Mouse (Mus musculus): ENCODE measurements at regions not wholly inside any gene's neighbourhood (a gene's known extent, or its start where the extent isn't known, plus 50 kb on each side); places are given as distances from the start of the nearest gene placed in this dataset.
A peak's percentile ranks its signal among the peaks of the same experiment; 100 is the strongest.

DNA sequence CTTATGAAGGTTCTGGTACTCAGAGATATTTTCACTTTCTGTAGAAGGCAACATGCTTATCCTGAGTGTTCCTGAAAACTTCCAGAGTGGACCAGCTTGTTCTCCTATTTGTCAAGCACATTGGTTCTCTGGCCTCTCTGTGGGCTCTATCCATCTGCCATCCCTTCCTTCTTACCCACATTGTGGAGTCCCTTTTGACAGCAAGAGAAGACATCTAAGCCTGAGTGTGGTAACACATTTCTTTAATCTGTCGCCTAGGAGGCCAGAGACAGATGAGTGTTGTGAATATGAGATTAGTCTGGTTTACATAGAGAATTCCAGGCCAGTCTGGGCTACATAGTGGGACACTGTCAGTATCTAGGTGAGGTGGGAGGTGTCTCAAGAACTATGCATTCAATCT is 476.1 kb upstream of the Ddx18 start:
- H3K9me3 ChIP-seq (ENCODE audit: control insufficient read depth, insufficient read depth, low read depth, low read length) = no peaks in the 10 kb centered on the region
- in situ Hi-C loops (cut with MboI; ENCODE audit: low sequenced_read_pairs in 2 of 2, unreplicated experiment in 2 of 2) = no loop called here
- TF ChIP-seq CHD2 (IDR thresholded peaks at IDR 0.05; ENCODE audit: low read depth, low read length) = no peak
- no peak for TF ChIP-seq ZC3H11A (IDR thresholded peaks at IDR 0.05; ENCODE audit: borderline replicate concordance, low read depth, low read length)
- TF ChIP-seq MAFK (IDR thresholded peaks at IDR 0.05; ENCODE audit: insufficient read depth, low read depth, low read length) = no peak
- TF ChIP-seq HCFC1 (IDR thresholded peaks at IDR 0.05; ENCODE audit: borderline replicate concordance, insufficient read depth, low read length) = no peak
- TF ChIP-seq ZNF384 (IDR thresholded peaks at IDR 0.05; ENCODE audit: low read depth, low read length) = no peak
- H3K4me1 ChIP-seq (ENCODE audit: control insufficient read depth in 2 of 2, insufficient read depth in 2 of 2, low read length in 2 of 2, poor library complexity in 1 of 2) = no peaks in the 10 kb centered on the region
- H3K36me3 ChIP-seq (ENCODE audit: control insufficient read depth, insufficient read depth, low read length, poor library complexity, severe bottlenecking) = no peaks in the 10 kb centered on the region
- no peak overlapping the region for H3K27ac ChIP-seq (ENCODE audit: insufficient read depth, low read depth, low read length, poor library complexity, severe bottlenecking)
- no peak overlapping the region for H3K4me3 ChIP-seq (ENCODE audit: insufficient read depth in 1 of 2, low read depth in 1 of 2, low read length in 2 of 2, poor library complexity in 1 of 2, severe bottlenecking in 1 of 2)
- DNase-seq (ENCODE audit: low read depth, low spot score) = no peak
- H3K9ac ChIP-seq (ENCODE audit: insufficient read depth, low read depth, low read length, poor library complexity, severe bottlenecking) = no peak overlapping the region

DNA sequence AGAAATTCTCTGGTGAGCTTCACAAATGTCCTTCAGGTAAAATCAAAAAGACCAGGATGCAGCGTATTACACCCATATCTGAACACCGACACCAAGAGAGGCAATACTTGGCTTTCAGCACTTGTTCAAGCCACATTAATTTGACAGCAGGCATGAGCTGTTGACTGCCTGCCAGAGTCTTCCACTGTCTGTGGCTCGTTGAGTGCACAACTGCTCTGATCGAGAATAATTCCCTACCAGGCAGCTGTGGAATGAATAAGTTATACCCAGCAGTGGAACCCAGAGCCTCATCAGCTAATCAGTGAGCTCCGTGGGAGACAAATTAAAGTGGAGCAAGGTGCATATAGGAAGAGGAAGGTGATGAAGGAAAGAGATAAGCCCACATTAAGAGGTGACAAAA is 475.3 kb upstream of the Ddx18 start:
- Histone ChIP-seq H3K36me3 (ENCODE audit: control insufficient read depth, insufficient read depth, low read length, poor library complexity, severe bottlenecking) (no peaks in the 10 kb centered on the region), H3K27ac (ENCODE audit: insufficient read depth, low read depth, low read length, poor library complexity, severe bottlenecking) (no peak overlapping the region), H3K4me1 (ENCODE audit: control insufficient read depth in 2 of 2, insufficient read depth in 2 of 2, low read length in 2 of 2, poor library complexity in 1 of 2) (no peaks in the 10 kb centered on the region), H3K9me3 (ENCODE audit: control insufficient read depth, insufficient read depth, low read depth, low read length) (no peaks in the 10 kb centered on the region), H3K4me3 (ENCODE audit: insufficient read depth in 1 of 2, low read depth in 1 of 2, low read length in 2 of 2, poor library complexity in 1 of 2, severe bottlenecking in 1 of 2) (no peak overlapping the region), H3K9ac (ENCODE audit: insufficient read depth, low read depth, low read length, poor library complexity, severe bottlenecking) (no peak overlapping the region)
- no peak for DNase-seq (ENCODE audit: low read depth, low spot score)
- in situ Hi-C loops (cut with MboI; ENCODE audit: low sequenced_read_pairs in 2 of 2, unreplicated experiment in 2 of 2) = no loop called here
- TF ChIP-seq ZNF384 (IDR thresholded peaks at IDR 0.05; ENCODE audit: low read depth, low read length) = no peak
- no peak for TF ChIP-seq CHD2 (IDR thresholded peaks at IDR 0.05; ENCODE audit: low read depth, low read length)

DNA sequence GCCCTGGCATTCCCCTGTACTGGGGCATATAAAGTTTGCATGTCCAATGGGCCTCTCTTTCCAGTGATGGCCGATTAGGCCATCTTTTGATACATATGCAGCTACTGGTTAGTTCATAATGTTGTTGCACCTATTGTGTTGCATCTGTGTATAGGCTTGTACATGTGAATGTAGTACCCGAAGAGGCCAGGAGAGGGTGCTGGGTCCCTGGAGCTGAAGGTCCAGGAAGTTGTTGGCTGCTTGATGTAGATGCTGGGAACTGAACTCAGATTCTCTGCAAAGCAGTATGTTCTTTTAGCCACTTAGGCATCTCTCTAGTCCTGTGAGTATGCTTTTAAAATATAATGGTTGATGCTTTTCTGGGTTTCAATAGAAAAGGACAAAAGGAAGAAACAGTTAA is 440.0 kb upstream of the Ddx18 start:
- peak; percentile 36 for DNase-seq (ENCODE audit: low read depth, low spot score)
- Histone ChIP-seq H3K9me3 (ENCODE audit: control insufficient read depth, insufficient read depth, low read depth, low read length) (no peaks in the 10 kb centered on the region), H3K9ac (ENCODE audit: insufficient read depth, low read depth, low read length, poor library complexity, severe bottlenecking) (no peak overlapping the region), H3K36me3 (ENCODE audit: control insufficient read depth, insufficient read depth, low read length, poor library complexity, severe bottlenecking) (no peaks in the 10 kb centered on the region), H3K4me3 (ENCODE audit: insufficient read depth in 1 of 2, low read depth in 1 of 2, low read length in 2 of 2, poor library complexity in 1 of 2, severe bottlenecking in 1 of 2) (no peak overlapping the region), H3K27ac (ENCODE audit: insufficient read depth, low read depth, low read length, poor library complexity, severe bottlenecking) (no peak overlapping the region), H3K4me1 (ENCODE audit: control insufficient read depth in 2 of 2, insufficient read depth in 2 of 2, low read length in 2 of 2, poor library complexity in 1 of 2) (no peaks in the 10 kb centered on the region)
- TF ChIP-seq ZC3H11A (IDR thresholded peaks at IDR 0.05; ENCODE audit: borderline replicate concordance, low read depth, low read length) = no peak
- no peak for TF ChIP-seq MAFK (IDR thresholded peaks at IDR 0.05; ENCODE audit: insufficient read depth, low read depth, low read length)
- no peak for TF ChIP-seq ZNF384 (IDR thresholded peaks at IDR 0.05; ENCODE audit: low read depth, low read length)
- no peak for TF ChIP-seq HCFC1 (IDR thresholded peaks at IDR 0.05; ENCODE audit: borderline replicate concordance, insufficient read depth, low read length)
- TF ChIP-seq CHD2 (IDR thresholded peaks at IDR 0.05; ENCODE audit: low read depth, low read length) = no peak
- in situ Hi-C loops (cut with MboI; ENCODE audit: low sequenced_read_pairs in 2 of 2, unreplicated experiment in 2 of 2) = no loop called here

DNA sequence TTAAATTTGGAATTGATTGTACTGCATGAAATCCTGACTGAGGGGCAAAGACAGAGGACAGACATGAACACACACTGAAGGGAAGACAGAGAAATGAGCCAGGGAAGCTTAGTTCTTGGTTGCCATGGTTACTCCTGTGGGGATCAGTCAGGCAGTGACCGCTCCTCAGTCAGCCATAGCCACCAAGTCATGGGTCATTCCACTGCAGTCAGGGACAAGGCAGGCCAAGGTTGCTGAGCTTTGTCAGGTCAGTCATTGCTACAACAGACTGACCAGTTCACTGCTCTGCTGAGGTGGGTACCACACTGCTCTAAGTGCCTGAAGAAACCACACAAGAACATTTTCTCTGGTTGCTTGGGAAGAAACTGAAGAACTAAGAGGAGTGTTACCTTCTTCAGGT is 428.7 kb upstream of the Ddx18 start:
- no peak for TF ChIP-seq MAFK (IDR thresholded peaks at IDR 0.05; ENCODE audit: insufficient read depth, low read depth, low read length)
- no peak for TF ChIP-seq HCFC1 (IDR thresholded peaks at IDR 0.05; ENCODE audit: borderline replicate concordance, insufficient read depth, low read length)
- no peak for TF ChIP-seq ZC3H11A (IDR thresholded peaks at IDR 0.05; ENCODE audit: borderline replicate concordance, low read depth, low read length)
- no peak for TF ChIP-seq CHD2 (IDR thresholded peaks at IDR 0.05; ENCODE audit: low read depth, low read length)
- TF ChIP-seq ZNF384 (IDR thresholded peaks at IDR 0.05; ENCODE audit: low read depth, low read length) = no peak
- Histone ChIP-seq H3K27ac (ENCODE audit: insufficient read depth, low read depth, low read length, poor library complexity, severe bottlenecking) (no peak overlapping the region), H3K9me3 (ENCODE audit: control insufficient read depth, insufficient read depth, low read depth, low read length) (no peaks in the 10 kb centered on the region), H3K4me1 (ENCODE audit: control insufficient read depth in 2 of 2, insufficient read depth in 2 of 2, low read length in 2 of 2, poor library complexity in 1 of 2) (no peaks in the 10 kb centered on the region), H3K9ac (ENCODE audit: insufficient read depth, low read depth, low read length, poor library complexity, severe bottlenecking) (no peak overlapping the region), H3K36me3 (ENCODE audit: control insufficient read depth, insufficient read depth, low read length, poor library complexity, severe bottlenecking) (no peaks in the 10 kb centered on the region), H3K4me3 (ENCODE audit: insufficient read depth in 1 of 2, low read depth in 1 of 2, low read length in 2 of 2, poor library complexity in 1 of 2, severe bottlenecking in 1 of 2) (no peak overlapping the region)
- no peak for DNase-seq (ENCODE audit: low read depth, low spot score)
- in situ Hi-C loops (cut with MboI; ENCODE audit: low sequenced_read_pairs in 2 of 2, unreplicated experiment in 2 of 2) = no loop called here

DNA sequence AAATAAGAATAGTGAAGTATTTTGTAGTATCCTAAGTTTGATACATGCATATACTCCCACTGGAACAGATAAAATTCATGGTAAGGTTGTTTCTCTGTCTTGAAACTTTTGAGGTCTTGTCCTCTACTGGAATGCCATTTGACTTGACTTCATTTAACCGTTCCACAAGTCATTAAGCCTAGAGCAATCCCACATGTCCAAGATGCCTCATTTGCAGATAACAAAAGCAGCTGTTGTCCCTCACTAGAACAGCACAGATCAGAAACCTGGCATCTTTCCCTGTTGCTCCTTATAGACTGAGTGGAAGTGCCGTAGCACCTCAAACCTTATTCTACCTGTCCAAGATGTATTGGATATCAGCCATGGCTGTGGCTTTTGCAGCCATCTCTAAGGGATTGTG is 422.9 kb upstream of the Ddx18 start:
- Histone ChIP-seq H3K36me3 (ENCODE audit: control insufficient read depth, insufficient read depth, low read length, poor library complexity, severe bottlenecking) (no peaks in the 10 kb centered on the region), H3K27ac (ENCODE audit: insufficient read depth, low read depth, low read length, poor library complexity, severe bottlenecking) (no peak overlapping the region), H3K4me3 (ENCODE audit: insufficient read depth in 1 of 2, low read depth in 1 of 2, low read length in 2 of 2, poor library complexity in 1 of 2, severe bottlenecking in 1 of 2) (no peak overlapping the region), H3K4me1 (ENCODE audit: control insufficient read depth in 2 of 2, insufficient read depth in 2 of 2, low read length in 2 of 2, poor library complexity in 1 of 2) (no peaks in the 10 kb centered on the region), H3K9me3 (ENCODE audit: control insufficient read depth, insufficient read depth, low read depth, low read length) (no peaks in the 10 kb centered on the region), H3K9ac (ENCODE audit: insufficient read depth, low read depth, low read length, poor library complexity, severe bottlenecking) (no peak overlapping the region)
- in situ Hi-C loops (cut with MboI; ENCODE audit: low sequenced_read_pairs in 2 of 2, unreplicated experiment in 2 of 2) = no loop called here
- no peak for DNase-seq (ENCODE audit: low read depth, low spot score)
- no peak for TF ChIP-seq HCFC1 (IDR thresholded peaks at IDR 0.05; ENCODE audit: borderline replicate concordance, insufficient read depth, low read length)
- TF ChIP-seq CHD2 (IDR thresholded peaks at IDR 0.05; ENCODE audit: low read depth, low read length) = no peak
- TF ChIP-seq ZC3H11A (IDR thresholded peaks at IDR 0.05; ENCODE audit: borderline replicate concordance, low read depth, low read length) = no peak
- no peak for TF ChIP-seq ZNF384 (IDR thresholded peaks at IDR 0.05; ENCODE audit: low read depth, low read length)
- TF ChIP-seq MAFK (IDR thresholded peaks at IDR 0.05; ENCODE audit: insufficient read depth, low read depth, low read length) = no peak

Data from ES-E14 (cell line).